Mouse (Mus musculus) common myeloid progenitor, adult 5-6 weeks (primary cell): ENCODE data around the gene Kcnb1. TPM values are rescaled to one million over a fixed set of nuclear protein-coding genes. Genes with fewer than 3 reads are reported as not detected.
"Not testable (repeated sequence)": the region's sequence is repeated elsewhere in the genome, so short reads cannot be mapped to it uniquely, and the experiment has no call there.

Experiments
- ATAC-seq: replicated peaks from 2 replicates; pipeline ENCODE4 v1.8.0; 2016; ENCODE audit warnings: low read depth, mild to moderate bottlenecking, moderate TSS enrichment, inconsistent platforms; ENCODE audit not compliant: poor library complexity, severe bottlenecking
- total RNA-seq: library from RNA; stranded (forward); fragments of 200-1000, 187-1606 nt; gene quantifications from 2 replicates; pipeline ENCODE4 v1.2.3, GENCODE M21; 2017

The Kcnb1 gene
- total RNA-seq, 1 experiment from 2014 or later = 0.23 TPM

DNA sequence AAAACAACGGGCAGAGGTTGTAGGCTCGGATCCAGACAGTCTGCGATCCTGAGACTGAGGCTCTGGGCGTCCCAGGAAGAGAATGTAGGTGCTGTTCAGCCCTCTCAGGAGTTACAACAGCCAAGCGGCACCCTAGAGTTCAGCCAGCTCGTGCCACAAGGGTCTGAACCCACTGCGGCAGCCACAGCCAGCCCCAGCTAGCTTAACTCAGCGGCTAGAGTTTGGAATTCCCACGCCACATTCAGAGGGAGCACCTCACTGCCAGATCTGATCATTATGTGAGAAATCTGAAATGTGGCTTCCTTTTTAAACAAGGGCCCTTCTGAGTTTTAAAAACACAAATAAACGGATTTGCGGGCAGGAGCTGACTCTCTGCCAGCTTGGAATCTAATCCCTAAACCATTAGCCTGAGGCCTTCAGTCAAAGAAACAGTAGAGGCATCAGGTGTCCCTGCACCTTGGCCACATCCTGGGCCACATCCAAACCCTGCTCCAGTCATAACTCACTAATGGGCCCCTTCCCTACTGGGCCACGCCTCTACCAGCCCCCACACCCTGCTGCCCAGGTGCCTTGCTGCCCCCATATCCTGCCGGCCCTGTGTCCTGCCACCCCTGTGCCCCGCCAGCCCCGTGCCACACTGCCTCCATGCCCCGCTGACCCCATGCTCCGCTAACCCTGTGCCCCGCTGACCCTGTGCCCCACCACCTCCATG, 16.1 kb upstream of the Kcnb1 start:
- ATAC-seq = no peak

GRCm38 (mm10) chr2:167204686-167205085, 14.7 kb upstream of the Kcnb1 start:
- ATAC-seq = not testable (repeated sequence)

DNA sequence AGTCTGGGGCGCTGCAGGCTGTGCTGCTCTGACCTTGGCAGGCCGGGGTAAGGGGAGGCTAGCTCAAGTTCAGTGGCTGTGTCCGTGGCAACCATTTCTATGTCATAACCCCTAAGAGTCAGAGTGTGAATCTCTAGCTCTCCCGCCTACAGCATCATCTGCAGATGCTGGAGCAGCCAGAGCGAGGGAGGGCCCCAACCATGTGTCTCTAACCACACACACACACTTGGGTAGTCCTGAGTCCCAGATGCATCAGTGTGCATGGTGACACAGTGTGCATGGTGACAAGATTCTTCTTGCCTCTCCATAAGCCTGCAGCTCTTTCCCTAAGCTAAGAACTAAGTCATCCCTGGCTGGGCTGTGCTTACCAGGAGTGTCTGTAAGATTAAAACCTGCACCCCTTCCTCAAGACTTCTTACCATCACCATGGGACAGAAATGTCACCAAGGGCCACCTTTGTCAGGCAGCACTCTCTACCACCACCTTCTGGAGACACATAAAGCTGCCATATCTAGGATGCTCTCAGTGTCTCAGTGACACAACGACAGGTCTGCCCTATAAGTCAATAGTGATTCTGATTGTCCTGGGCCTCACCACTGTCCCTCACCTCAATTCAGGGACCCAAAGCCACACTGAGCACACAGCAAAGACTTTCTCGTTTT, 13.7 kb upstream of the Kcnb1 start:
- peak; percentile 51; the same call in 1 of the 2 replicates for ATAC-seq

DNA sequence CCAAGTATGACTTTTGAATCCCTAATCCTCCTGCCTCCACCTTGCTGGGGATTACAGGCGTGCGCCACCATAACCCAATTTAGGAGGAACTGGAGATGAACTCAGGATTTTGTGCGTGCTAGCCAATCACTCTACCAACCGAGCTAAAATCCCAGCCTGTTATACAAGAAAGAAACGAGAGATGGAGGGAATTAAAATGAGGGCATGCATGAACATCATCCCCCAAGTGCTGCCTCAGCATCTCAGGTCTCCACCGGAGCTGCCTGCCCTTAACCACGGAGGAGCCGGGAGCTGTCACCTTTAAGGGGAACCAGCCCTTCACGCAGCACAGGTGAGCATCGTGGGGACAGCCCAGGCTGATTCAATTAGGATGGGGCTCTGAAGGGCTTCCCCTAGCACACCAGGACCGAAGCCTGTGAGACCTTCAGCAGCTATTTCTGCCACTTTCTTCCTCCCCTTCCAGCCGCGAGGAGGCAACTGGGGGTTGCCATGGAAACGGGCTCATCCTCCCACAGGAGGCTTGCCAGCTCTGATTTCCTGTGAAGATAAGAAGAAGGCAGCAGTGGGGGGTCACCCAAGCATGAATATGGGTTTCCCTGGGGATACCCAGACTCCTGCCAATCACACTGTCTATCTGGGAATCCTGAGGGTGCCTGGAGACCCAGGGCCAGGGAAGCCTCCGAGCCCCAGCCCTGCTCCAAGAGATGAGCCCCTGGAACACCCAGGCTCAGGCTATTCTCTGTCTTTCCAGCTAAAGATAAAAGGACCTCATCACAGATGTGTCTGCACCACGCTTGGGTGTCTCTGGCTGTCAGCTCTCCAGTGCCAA, 11.7 kb upstream of the Kcnb1 start:
- no peak for ATAC-seq

DNA sequence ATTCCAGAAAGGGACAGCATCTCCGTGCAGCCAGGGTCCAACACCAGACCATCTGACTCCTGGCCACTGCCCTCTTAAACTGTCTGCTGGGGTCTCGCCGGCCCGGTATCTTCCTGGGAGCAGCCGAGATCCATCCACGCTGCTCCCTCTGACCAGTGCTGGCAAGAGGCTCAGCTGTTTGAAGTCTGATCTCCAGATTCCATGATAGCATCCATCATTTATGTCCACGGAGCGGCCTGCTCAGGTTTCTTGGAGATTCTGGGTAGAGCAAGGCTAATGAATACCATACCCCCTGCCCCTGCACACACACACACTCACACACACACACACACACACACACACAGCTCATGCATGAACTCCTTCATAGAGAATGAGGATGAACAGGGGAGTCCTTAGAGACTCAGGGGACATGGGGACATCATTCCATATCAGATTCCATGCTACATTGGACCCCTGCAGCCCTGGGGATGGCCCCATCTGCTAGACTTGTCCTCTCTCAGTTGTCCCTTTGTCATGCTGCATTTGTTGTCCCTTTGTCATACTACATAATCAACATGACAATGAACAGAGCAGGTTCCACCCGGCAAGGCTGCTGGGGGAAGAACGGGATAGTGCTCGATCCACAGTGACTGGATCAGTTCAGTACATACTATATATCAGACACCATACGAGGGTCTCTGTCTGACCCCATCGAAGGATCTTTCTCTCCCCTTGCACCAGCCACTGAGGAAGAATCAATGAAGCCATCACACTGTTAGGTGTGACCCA, 8.9 kb upstream of the Kcnb1 start:
- ATAC-seq = no peak

- no peak for ATAC-seq
Measured at GRCm38 (mm10) chr2:167193361-167193760, 3.4 kb upstream of the Kcnb1 start.

DNA sequence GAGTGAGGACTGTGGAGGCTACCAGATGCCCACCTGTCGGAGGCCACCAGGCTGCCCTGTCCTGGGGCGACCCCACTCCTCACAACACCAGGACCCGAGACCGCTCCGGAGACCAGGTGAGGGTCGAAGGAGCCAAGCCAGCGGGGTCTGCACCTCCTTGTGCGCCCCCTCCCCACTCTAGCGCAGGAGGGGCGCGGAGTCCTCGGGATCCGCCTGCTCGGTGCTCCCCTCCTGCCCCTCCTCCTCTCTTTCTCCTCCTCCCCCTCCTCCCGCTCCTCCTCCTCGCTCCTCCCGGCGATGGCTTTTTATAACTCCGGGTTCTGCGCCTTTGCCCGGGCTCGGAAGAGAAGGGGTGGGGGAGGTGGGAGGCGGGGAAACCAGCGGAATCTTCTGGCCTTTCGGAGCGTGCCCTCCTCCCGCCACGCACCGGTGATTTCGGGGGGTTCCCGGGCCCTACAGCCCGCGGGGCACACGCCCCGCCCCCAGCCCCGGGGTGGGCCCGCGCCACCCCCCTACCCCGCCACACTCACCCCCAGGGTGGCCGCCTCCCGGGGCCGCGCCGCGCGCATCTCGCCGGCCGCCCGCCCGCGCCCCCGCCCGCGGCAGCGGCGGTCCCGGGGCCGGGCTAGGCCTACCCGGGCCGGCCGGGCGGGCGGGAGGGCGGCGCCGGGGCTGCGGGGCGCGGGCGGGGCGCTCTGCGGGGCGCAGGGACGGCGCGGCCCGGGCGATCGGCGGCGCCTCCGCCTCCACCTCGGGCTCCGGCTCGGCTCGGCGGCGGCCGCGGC, 472 bp downstream of the Kcnb1 start:
- 0 out of 2 replicates have a peak, but pooled peaks have one; percentile 19 for ATAC-seq

GRCm38 (mm10) chr2:167188315-167189207, 1.4 kb downstream of the Kcnb1 start:
- peak; percentile 82 for ATAC-seq

- no peak for ATAC-seq
Measured at GRCm38 (mm10) chr2:167187119-167187518, 2.8 kb downstream of the Kcnb1 start.

DNA sequence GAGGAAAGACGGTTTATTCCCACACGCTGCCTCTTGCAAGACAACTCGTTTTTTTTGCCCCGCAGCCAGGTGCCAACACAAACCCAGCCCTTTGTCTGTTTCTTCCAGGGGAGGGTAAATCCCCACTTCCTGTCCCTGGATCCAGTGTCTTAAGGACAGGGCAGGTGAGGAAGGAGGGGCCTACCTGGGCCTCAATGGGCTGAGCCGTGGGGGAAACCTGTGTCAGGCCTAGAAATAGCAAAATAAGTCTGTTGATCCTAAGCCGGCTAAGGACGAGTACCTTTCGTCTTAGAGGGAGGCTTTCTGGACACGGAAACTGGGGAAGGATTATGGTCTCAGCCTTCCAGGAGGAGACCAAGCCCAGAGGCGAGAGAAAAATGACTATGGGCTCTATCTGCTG, 3.4 kb downstream of the Kcnb1 start:
- no peak for ATAC-seq

DNA sequence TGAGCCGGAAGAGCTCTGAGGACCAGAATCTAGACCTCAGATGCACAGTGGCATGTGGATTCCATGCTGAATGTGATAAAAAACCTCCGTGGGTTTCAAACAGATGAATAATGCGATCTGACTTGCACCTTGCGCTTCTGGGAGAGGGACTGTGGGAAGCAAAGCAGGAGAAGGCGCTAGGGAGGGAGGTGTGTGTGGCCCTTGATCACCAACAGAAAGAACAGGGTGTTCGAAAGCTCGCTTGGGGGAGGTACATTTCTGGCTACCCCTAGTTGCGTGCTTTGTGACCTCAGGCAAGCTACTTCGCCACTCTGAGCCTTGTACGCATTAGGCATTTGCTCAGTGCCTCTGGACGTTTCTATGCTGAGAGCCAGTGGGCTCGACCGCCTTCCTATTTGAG, 4.0 kb downstream of the Kcnb1 start:
- no peak for ATAC-seq

GRCm38 (mm10) chr2:167185432-167185831, 4.5 kb downstream of the Kcnb1 start:
- no peak for ATAC-seq

- no peak for ATAC-seq
Measured at GRCm38 (mm10) chr2:167181662-167182389, 8.1 kb downstream of the Kcnb1 start.

DNA sequence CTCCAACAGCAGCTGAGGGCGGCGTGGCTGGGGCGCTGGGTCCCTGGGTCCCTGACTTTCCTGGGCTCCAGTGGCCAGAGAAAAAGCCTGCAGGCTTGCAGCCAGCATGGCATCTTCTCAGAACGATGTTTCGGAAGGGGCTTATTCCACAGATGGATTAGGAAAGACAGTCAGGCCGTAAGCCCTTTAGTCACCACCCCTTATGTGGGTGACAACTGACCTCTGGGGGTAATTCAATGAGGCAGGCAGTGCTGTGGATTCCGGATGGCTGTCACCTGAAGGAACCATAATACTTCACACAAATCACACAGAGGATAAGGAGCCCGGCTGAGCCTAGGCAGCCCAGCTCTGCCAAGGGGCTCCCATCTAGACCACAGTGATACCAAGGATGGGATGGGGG, 8.9 kb downstream of the Kcnb1 start:
- no peak for ATAC-seq

GRCm38 (mm10) chr2:167179301-167179700, 10.7 kb downstream of the Kcnb1 start:
- ATAC-seq = no peak

GRCm38 (mm10) chr2:167177231-167177641, 12.7 kb downstream of the Kcnb1 start:
- no peak for ATAC-seq

DNA sequence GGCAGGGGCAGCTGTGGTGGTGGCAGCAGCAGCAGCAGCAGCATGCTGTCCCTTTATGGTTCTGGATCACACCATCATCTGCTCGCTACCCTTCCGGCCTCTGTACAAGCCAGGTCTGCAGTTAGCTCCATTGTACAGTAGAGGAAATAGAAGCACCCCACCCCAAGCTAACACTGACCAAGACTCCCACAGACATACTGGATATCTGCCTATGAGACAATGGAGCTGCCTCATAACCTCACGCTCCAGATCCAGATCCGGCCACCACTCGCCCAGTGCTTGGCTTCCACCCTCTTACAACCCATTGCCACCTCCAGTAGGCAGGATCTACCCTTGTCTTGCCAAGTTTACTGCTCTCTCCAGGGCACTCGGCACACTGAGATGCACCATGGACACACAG, 14.7 kb downstream of the Kcnb1 start:
- ATAC-seq = no peak
